Mouse (Mus musculus) liver, adult (tissue): ENCODE data around the gene Dpp4.

Experiments used
- GATA4 ChIP-seq: IDR thresholded peaks from 2 replicates; pipeline ENCODE4 v1.6.1; 2014; ENCODE audit warnings: mild to moderate bottlenecking, low read length; ENCODE audit not compliant: insufficient replicate concordance

Dpp4 gene

DNA sequence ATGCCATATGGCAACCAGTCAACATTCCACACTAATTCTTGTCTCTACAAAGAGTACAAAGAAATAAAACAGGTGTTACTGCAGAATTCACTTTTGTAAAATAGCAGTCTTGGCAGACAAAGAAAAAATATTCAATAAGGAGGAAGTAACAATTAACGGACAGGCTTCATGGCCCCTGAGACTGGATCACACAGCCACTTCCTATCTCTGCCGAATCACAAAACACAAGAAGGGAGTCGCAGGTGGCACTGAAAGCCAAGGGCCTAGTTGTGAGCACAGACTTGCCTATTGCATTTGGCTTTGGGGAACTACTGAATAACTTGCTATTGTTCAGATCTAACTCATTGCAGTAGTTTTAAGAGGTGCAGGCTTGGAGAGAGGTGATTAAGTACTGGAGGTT, 19.9 kb downstream of the Dpp4 start:
- no peak for TF ChIP-seq GATA4

DNA sequence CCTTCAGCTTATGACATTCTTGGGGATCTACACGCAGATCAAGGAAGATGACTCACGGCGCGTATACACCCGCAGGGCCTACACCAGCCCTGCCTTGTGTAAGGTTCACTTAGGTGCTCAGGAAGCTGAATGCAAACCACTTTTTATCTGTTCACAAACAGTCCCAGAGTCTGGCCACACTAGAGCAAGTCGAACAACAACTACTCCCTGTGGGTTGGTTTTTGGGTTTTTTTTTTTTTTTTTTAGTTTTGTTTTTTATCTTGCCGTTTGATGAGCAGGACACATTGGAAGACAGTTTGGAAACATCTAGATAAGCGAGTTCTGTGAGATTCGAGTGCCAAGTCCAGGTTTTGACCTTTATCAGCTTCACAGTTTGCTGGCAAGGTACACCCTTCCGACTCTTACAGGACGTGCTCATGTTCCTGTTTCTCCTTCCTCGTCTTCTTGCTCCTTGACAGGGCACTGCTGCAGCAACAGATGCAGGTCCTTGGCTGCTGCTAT, 21.0 kb downstream of the Dpp4 start:
- TF ChIP-seq GATA4, result peak; percentile 96

DNA sequence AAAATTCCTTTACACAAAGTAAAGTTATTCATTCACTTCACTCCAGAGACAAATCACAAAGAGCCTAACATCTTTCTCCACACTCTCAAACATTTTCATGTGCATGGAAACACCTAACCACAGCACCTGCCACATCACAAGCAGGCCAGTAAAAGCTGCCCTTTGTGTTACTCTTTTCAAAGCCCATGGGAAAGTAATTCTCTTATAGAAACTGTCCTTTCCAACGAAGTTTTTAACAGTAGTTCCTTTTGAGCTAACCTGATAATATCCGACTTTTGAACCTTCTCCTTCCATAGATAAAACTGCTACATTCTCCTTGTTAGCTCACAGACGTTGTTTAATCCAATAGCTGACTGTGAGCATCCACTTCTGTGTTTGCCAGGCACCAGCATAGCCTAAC, 21.7 kb downstream of the Dpp4 start:
- TF ChIP-seq GATA4, result no peak

DNA sequence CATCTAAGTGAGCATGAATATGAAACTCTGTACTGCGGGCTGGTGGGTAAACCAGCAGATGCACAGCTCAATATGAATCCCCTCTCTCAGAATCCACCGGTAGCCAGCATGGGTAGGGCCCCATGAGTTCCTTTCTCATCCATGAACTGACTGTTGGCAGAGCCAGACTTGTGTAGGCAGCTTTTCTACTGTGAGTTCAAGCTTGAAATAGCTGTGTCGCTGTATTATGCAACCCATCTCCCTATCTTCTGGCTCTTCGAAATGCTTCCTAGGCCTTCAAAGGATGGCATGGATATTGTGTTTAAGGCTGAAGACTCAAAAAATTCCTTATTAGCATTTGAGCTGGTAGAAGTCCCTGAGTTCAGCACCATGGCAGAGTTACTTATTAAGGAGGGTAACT, 23.2 kb downstream of the Dpp4 start:
- TF ChIP-seq GATA4, result no peak

DNA sequence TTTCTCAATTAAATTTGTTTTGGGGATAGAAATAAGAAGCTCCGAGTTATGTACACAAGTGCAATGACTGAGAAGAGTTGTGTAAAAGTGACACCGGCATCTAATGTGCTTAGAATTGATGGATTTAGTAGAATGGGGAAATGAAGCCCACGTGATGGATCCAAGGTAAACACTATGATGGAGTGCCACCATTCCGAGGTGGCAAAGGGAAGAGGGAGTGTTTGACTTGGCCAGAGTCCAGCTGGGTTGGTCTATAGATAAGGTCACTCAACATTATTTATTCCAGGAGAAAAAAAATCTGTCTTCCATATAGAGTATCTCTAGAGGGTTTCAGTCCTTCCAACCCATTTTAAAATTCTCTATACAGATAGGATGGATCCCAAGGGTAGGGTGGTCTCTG, 28.8 kb downstream of the Dpp4 start:
- no peak for TF ChIP-seq GATA4

DNA sequence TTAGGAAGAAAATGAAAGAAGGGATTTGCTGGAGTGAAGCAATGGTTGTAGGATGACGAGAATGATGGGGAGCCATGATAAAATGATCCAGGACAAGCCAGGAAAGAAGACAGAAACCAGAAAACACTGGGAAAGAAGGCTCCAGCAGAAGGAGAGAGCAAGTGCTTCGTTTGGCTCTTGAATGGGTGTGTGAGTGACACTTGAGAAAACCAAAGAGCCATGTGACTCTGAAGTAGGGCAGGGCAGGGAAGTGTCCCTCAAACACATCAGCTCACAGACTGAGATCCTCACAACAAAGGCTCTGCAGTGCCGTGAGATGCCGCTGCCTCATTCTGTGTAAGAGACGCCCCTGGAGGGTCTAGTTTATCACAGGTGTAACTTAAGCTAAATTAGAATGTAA, 29.6 kb downstream of the Dpp4 start:
- TF ChIP-seq GATA4, result no peak

DNA sequence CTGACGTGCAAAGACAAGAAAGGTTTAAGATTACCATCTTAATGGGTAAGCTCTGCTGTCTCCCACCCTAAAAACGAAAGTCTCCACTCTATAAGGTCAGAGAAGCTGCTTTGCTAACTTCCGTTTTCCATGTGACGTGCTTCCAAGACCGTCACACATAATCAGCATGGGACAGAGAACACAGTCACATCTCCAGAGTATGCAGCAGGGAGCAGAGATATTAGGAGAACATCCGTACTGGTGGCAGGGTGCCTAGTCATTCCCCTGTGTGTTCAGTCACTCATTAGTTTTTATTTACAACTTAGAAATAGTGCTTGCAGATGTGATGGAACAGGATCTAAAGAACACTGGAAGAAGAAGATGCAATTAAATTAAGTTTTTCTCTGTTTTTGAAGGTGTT, 30.3 kb downstream of the Dpp4 start:
- no peak for TF ChIP-seq GATA4

DNA sequence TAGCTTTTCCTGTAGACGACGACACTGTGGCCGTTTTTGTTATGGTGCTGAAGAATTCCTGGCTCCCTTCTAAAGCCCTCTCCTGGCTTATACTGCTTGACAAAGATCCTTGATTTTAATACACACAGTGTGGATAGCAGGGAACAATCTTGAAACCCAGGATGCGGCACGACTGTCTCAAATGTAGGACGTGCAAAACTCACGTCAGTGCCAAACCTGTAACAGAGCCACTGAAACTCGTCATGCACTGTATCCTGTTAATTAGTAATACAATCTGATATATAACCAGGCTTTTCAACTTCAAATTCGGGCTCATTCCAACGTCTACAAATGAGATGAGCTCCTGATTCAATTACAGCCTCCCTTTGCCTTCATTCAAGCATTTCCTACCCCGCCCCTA, 38.3 kb downstream of the Dpp4 start:
- no peak for TF ChIP-seq GATA4

DNA sequence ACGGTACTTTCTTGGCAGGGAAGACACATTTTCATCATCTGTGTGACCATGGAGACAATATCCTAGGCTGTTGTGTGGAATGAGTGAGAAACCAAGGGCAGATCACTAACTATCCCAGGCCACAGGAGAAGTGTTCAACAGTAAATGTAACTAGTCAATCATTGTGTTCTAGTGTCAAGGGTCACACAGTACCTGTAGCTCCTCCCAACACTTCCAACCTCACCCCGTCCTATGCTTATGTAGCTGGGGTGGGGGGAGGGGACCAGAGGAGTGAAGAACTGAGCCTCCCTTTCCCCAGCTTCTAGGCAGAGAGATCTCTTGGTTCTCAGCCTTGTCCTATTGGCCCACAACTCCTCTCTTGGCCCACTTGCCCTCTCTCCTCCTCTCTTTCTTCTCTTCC, 42.0 kb downstream of the Dpp4 start:
- TF ChIP-seq GATA4, result no peak

DNA sequence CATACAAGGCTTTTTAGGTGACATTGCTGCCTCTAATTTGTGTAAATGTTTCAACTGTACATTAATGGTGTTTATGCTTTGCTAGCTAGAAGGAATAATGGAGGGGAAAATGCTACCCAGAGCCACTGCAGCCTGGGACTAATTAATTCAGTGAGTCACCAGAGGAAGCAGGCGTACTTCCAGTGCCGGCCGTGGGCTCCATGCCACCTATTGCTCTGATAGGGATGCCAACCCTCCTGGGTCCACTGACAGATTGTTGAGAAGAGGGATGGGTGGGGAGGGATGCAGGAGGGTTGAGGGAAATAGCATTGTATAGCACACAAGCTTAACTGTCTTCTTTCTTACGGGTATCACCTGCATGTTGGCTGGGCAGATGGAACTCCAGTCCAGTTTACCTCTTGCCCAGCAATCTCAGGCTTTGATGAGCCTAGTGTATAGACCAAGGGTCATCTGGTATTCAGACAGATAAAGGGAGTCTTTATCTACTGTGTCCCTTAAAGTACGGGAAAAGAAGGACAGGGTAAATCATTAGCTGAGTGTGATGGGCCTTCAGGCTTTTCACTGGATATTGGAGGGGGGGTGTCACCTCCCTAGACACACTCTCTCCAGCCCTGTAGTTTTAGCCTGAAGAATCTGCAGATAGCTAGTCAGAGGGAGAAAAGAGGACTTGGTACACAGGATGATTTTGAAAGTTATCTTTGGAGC, 43.5 kb downstream of the Dpp4 start:
- no peak for TF ChIP-seq GATA4

DNA sequence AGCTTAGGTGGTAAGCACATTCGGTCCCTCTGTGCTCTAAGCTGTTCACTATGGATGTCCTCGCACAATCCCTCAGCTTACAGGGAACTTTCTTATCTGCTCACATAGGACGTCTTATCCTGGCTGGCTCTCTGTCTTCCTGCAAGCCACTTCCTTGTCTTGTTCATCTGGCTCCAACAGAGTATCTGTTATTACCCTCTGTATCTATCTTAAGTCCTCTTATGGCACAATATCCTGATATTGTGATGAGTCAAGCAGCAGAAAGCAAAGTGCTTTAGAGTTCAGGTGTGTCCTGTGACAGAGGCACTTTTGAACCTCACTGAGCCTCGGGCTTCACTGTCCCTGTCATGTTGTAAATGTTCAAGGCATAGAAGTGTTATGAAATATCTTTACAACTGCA, 48.4 kb downstream of the Dpp4 start:
- TF ChIP-seq GATA4, result peak; percentile 91; the same call in 1 of the 2 replicates

DNA sequence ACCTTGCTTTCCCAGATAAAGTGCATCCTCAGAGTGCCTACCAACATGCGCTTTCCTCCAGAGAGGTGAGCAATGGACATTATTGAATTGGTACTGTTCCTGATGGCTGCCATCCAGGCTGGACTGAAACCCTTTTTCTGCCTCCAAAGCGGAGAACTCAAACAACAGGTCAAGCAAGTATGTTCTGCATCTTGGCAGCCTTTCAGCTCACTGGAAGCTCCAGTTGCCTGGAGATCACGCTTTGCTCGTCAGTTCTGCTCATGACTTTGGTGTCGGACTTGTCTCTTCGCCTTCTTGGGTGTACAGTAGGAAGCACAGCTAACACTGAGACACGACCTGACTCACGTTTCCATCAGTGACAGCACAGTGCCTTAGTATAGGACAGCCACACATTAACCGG, 49.8 kb downstream of the Dpp4 start:
- TF ChIP-seq GATA4, result no peak

DNA sequence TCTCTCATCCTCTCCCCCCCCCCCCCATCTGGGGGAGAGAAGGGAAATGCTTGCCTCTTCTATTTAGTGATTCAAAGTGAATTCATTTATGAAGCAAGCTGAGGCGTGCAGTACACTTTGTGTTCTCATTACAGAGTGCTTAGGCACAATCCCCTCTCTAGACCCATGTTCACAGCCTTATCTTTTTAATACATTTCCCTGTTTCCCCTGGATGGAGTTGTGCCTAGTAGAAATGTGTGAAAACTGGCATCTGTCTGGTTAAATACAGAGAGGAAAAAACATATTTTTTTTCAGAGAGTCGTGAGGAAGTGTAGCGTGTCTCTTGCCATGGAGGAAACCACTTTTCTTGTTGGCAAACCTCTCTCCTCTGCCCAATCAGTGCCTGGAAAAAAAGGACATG, 50.5 kb downstream of the Dpp4 start:
- TF ChIP-seq GATA4, result no peak

DNA sequence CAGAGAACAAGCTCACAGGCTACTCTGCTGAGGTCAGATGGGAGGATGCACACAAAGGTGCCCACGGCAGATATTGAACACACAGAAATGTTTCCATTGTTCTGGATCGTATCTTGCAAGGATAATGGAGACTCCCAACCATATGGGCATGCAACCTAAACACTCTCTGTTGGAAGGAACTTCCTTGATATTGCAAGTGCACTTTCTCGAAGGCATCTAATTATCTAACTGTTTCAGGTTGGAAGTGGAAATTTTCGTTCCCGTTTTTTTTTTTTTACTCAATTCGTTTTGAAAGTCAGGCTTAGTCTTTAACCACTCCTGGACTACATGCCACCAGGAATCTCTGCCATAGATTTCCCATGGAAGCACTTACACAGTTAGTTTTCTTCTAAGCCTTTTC, 51.2 kb downstream of the Dpp4 start:
- TF ChIP-seq GATA4, result no peak

DNA sequence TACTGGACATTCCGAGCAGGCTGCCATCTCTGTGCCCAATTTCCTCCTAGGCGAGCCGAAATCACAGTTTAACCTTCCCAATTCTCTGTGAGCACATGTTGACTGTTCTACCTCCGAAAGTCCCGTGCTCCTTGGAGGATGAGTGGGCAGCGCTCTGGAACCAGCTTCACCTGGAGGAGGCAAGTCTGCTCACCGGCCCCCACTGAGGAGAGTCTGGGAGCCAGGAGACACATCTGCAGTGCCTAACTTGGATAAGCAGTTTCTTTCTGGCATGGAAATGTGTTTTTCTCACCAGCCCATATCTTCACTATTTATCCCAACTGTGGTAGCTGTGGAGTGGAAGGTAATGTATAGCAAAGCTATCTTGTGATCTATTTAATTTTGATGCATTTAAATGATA, 54.8 kb downstream of the Dpp4 start:
- no peak for TF ChIP-seq GATA4

DNA sequence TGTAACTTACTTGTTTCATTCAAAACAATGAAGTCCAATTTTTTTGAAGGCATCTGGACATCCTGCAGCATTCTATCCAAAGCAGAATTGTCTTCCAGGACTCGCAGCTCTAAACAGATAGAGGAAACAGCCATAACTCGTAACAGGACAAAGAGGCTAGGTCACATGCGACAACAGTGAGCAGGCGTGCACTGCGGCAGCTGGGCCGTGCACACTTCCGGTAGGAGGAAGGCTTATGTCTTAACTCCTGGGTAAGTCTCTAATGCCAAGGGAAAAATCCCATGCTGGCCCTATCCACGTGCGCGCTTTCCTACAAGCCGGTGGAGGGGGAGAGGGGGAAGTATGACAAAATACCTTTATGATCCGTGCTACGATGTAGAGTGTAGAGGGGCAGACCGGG, 55.4 kb downstream of the Dpp4 start:
- TF ChIP-seq GATA4, result no peak

DNA sequence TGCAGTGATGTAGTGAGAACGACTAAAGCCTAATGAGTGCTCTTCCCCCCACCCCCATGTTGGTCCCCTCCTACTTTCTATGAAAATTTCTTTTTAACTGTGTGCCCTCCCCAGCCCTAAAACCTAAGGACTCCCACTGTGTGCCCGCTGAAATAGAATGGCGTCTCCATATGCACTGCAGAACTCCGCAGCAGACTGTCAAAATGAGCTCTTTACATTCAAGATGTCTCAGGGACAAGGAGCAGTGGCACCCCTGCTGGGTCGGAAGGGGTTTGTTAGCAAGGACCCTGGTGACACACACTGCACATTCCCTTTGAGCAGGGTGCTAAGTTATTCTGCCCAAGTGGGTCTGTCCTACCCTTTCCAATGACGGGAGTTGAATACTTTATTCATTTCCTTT, 56.3 kb downstream of the Dpp4 start:
- no peak for TF ChIP-seq GATA4
